Mouse (Mus musculus) erythroblast, embryonic 14.5 days (primary cell): Measurements from ENCODE around the gene Tfap4. TPM values are rescaled to one million over a fixed set of nuclear protein-coding genes. Genes with fewer than 3 reads are reported as not detected.
"Not testable (repeated sequence)": the region's sequence is repeated elsewhere in the genome, so short reads cannot be mapped to it uniquely, and the experiment has no call there.

ENCODE experiments used
- H3K27me3 ChIP-seq: 2 replicates; pipeline ENCODE4 v1.6.1; 2012; ENCODE audit warnings: inconsistent platforms; ENCODE audit not compliant: control insufficient read depth
- H3K36me3 ChIP-seq: 2 replicates; pipeline ENCODE4 v1.6.1; 2012; ENCODE audit warnings: mild to moderate bottlenecking, inconsistent platforms; ENCODE audit not compliant: control insufficient read depth
- H3K4me1 ChIP-seq: 2 replicates; pipeline ENCODE4 v1.6.1; 2012; ENCODE audit warnings: inconsistent platforms; ENCODE audit not compliant: control insufficient read depth
- H3K4me3 ChIP-seq: replicated peaks from 2 replicates; pipeline ENCODE3; 2012; ENCODE audit warnings: moderate library complexity, mild to moderate bottlenecking, inconsistent platforms
- H3K9me3 ChIP-seq: 2 replicates; pipeline ENCODE4 v1.6.1; 2012; ENCODE audit warnings: low read length, inconsistent platforms, mixed read lengths; ENCODE audit not compliant: control insufficient read depth
- GATA1 ChIP-seq: IDR thresholded peaks from 2 replicates; pipeline ENCODE4 v1.6.1; 2012; ENCODE audit warnings: low read length, inconsistent platforms, mixed read lengths
- TAL1 ChIP-seq: IDR thresholded peaks from 3 replicates; pipeline ENCODE4 v1.6.1; 2012; ENCODE audit warnings: low read length, inconsistent platforms, mixed read lengths
- polyA plus RNA-seq: library from polyadenylated mRNA; stranded (reverse); fragments of >175 nt; gene quantifications from 2 replicates; pipeline ENCODE4 v1.2.3, GENCODE M21; 2012

The Tfap4 gene
- polyA plus RNA-seq, 1 experiment, result 1.0 TPM

- Histone ChIP-seq H3K9me3 (no peaks in the 10 kb centered on the region), H3K4me1 (peaks cover 43% of the 10 kb centered on the region), H3K36me3 (no peaks in the 10 kb centered on the region), H3K4me3 (no peak overlapping the region), H3K27me3 (peaks cover 12% of the 10 kb centered on the region)
- no peak for TF ChIP-seq TAL1
Observed at GRCm38 (mm10) chr16:4583807-4584206, 24.2 kb upstream of the Tfap4 start.

- Histone ChIP-seq H3K4me1 (peaks cover 20% of the 10 kb centered on the region), H3K27me3 (peaks cover 16% of the 10 kb centered on the region)
- H3K36me3 ChIP-seq, H3K4me3 ChIP-seq, H3K9me3 ChIP-seq: not testable (repeated sequence)
Observed at GRCm38 (mm10) chr16:4581179-4581578, 21.5 kb upstream of the Tfap4 start.

GRCm38 (mm10) chr16:4578630-4579029 lies 19.0 kb upstream of the Tfap4 start:
- H3K4me1 ChIP-seq, result peaks cover under 1% of the 10 kb centered on the region
- no peak for TF ChIP-seq TAL1
- TF ChIP-seq GATA1, result no peak

GRCm38 (mm10) chr16:4576873-4577272 lies 17.2 kb upstream of the Tfap4 start:
- TF ChIP-seq GATA1 (no peak), TAL1 (no peak)
- Histone ChIP-seq H3K36me3 (no peaks in the 10 kb centered on the region), H3K4me1 (no peaks in the 10 kb centered on the region), H3K4me3 (no peak overlapping the region), H3K27me3 (peaks cover 8% of the 10 kb centered on the region), H3K9me3 (no peaks in the 10 kb centered on the region)

More at GRCm38 (mm10) chr16:4578630-4579029, 19.0 kb upstream of the Tfap4 start:
- H3K36me3 ChIP-seq, result no peaks in the 10 kb centered on the region
- no peak overlapping the region for H3K4me3 ChIP-seq
- H3K9me3 ChIP-seq, result no peaks in the 10 kb centered on the region
- H3K27me3 ChIP-seq, result peaks cover 8% of the 10 kb centered on the region

GRCm38 (mm10) chr16:4576038-4576437 lies 16.4 kb upstream of the Tfap4 start:
- Histone ChIP-seq H3K4me3 (no peak overlapping the region), H3K27me3 (peaks cover 8% of the 10 kb centered on the region), H3K36me3 (no peaks in the 10 kb centered on the region), H3K4me1 (no peaks in the 10 kb centered on the region), H3K9me3 (no peaks in the 10 kb centered on the region)
- no peak for TF ChIP-seq GATA1
- no peak for TF ChIP-seq TAL1

- Histone ChIP-seq H3K4me3 (no peak overlapping the region), H3K27me3 (peaks cover 4% of the 10 kb centered on the region; the same call in 1 of the 2 replicates), H3K36me3 (no peaks in the 10 kb centered on the region), H3K9me3 (no peaks in the 10 kb centered on the region), H3K4me1 (peaks cover 4% of the 10 kb centered on the region)
- no peak for TF ChIP-seq TAL1
- TF ChIP-seq GATA1, result no peak
Observed at GRCm38 (mm10) chr16:4570737-4571136, 11.1 kb upstream of the Tfap4 start.

GRCm38 (mm10) chr16:4567912-4568311 lies 8.3 kb upstream of the Tfap4 start:
- Histone ChIP-seq H3K4me1 (peaks cover 4% of the 10 kb centered on the region), H3K9me3 (no peaks in the 10 kb centered on the region), H3K36me3 (no peaks in the 10 kb centered on the region), H3K27me3 (peaks cover 10% of the 10 kb centered on the region), H3K4me3 (no peak overlapping the region)
- TF ChIP-seq TAL1, result no peak
- no peak for TF ChIP-seq GATA1

GRCm38 (mm10) chr16:4560145-4560952 lies 695 bp upstream of the Tfap4 start:
- H3K27me3 ChIP-seq, result peaks cover 12% of the 10 kb centered on the region
- peaks cover 59% of the 10 kb centered on the region for H3K4me1 ChIP-seq

GRCm38 (mm10) chr16:4558980-4559631 lies 548 bp downstream of the Tfap4 start:
- Histone ChIP-seq H3K27me3 (peaks cover 8% of the 10 kb centered on the region), H3K4me3 (peak overlapping the region; percentile 90), H3K9me3 (peaks cover 2% of the 10 kb centered on the region; the same call in 1 of the 2 replicates), H3K36me3 (peaks cover 25% of the 10 kb centered on the region), H3K4me1 (peaks cover 72% of the 10 kb centered on the region)
- TF ChIP-seq GATA1, result no peak
- no peak for TF ChIP-seq TAL1

More at GRCm38 (mm10) chr16:4560145-4560952, 695 bp upstream of the Tfap4 start:
- Histone ChIP-seq H3K4me3 (peak overlapping the region; percentile 90), H3K36me3 (peaks cover 16% of the 10 kb centered on the region), H3K9me3 (peaks cover 2% of the 10 kb centered on the region; the same call in 1 of the 2 replicates)
- no peak for TF ChIP-seq TAL1
- no peak for TF ChIP-seq GATA1
